In the genomic region with DNA sequence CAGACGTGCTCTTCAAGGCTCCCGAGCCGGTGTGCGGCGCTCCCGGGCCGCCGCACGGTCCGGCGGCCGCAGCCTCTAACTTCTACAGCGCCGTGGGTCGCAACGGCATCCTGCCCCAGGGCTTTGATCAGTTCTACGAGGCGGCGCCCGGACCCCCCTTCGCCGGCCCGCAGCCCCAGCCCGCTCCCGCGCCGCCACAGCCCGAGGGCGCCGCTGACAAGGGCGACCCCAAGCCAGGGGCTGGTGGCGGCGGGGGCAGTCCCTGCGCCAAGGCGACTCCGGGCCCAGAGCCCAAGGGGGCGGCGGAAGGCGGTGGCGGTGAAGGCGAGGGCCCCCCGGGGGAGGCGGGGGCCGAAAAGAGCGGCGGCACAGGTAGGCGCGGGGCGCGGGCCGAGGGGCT, we compare ENCODE assay signal across 12 mouse cellular contexts. TPM values are rescaled to one million over a fixed set of nuclear protein-coding genes. Genes with fewer than 3 reads are reported as not detected.
DNase-seq lines count a peak whose midpoint lies in the region; ATAC-seq and TF ChIP-seq lines count a peak whose summit lies in the region.
"Had no signal": no experiment of that assay in that cellular context is flagged by ENCODE, and none has a peak within 500 bp of the region (broad histone marks: within the 10 kb centered on the region; RNA-seq: fewer than 3 reads in every experiment).

No protein-coding gene starts in this region.

- peak overlapping the region; percentile 85 for H3K4me3 ChIP-seq in kidney, embryonic 14.5 days (ENCODE audit: low read length)
- peak overlapping the region; percentile 32 for H3K4me3 ChIP-seq in embryonic facial prominence, embryonic 15.5 days (replicated peaks)
- H3K4me3 ChIP-seq in intestine, embryonic 16.5 days (ENCODE audit: low read length): peak overlapping the region; percentile 34
- peak overlapping the region; percentile 3; the same call in 1 of the 2 replicates for H3K4me3 ChIP-seq in midbrain, postnatal 0 days (ENCODE audit: low read depth, low read length)
- H3K4me3 ChIP-seq: erythroblast, embryonic 14.5 days; left cerebral cortex, adult 2 months had no signal

- peak overlapping the region; percentile 97 for H3K27ac ChIP-seq in kidney, embryonic 14.5 days (ENCODE audit: low read depth, low read length)
- no peak overlapping the region for H3K27ac ChIP-seq in embryonic facial prominence, embryonic 15.5 days (replicated peaks)
- H3K27ac ChIP-seq in intestine, embryonic 16.5 days (ENCODE audit: low read length): no peak overlapping the region
- no peak overlapping the region for H3K27ac ChIP-seq in midbrain, postnatal 0 days (ENCODE audit: low read depth, low read length)
- H3K27ac ChIP-seq: left cerebral cortex, adult 2 months had no signal

- peak overlapping the region; percentile 85 for H3K4me2 ChIP-seq in kidney, embryonic 14.5 days (replicated peaks; ENCODE audit: low read depth, low read length)
- H3K4me2 ChIP-seq in embryonic facial prominence, embryonic 15.5 days (replicated peaks): peak overlapping the region; percentile 43
- H3K4me2 ChIP-seq in intestine, embryonic 16.5 days (ENCODE audit: low read depth, low read length): peak overlapping the region; percentile 42
- peak overlapping the region; percentile 2; the same call in 1 of the 2 replicates for H3K4me2 ChIP-seq in midbrain, postnatal 0 days (ENCODE audit: low read depth, low read length, poor library complexity, severe bottlenecking)

- no peak for TF ChIP-seq CTCF in midbrain, postnatal 0 days (IDR thresholded peaks at IDR 0.05)

- H3K9ac ChIP-seq in kidney, embryonic 14.5 days (ENCODE audit: low read depth, low read length): peak overlapping the region; percentile 99
- no peak overlapping the region for H3K9ac ChIP-seq in embryonic facial prominence, embryonic 15.5 days
- peak overlapping the region; percentile 43; the same call in 1 of the 2 replicates for H3K9ac ChIP-seq in intestine, embryonic 16.5 days (ENCODE audit: low read depth, low read length)
- H3K9ac ChIP-seq in midbrain, postnatal 0 days (replicated peaks; ENCODE audit: low read length, poor library complexity, severe bottlenecking): no peak overlapping the region

- 3% methylated on average over 40 of the region's 51 CpGs for WGBS in kidney, embryonic 14.5 days
- under 1% methylated on average over 36 of the region's 51 CpGs for WGBS in embryonic facial prominence, embryonic 15.5 days
- under 1% methylated on average over 48 of the region's 51 CpGs for WGBS in intestine, embryonic 16.5 days
- 1% methylated on average over 26 of the region's 51 CpGs for WGBS in midbrain, postnatal 0 days

- no peaks in the 10 kb centered on the region for H3K9me3 ChIP-seq in kidney, embryonic 14.5 days (ENCODE audit: control insufficient read depth, low read length)
- no peaks in the 10 kb centered on the region for H3K9me3 ChIP-seq in embryonic facial prominence, embryonic 15.5 days (replicated peaks)
- no peaks in the 10 kb centered on the region for H3K9me3 ChIP-seq in intestine, embryonic 16.5 days (ENCODE audit: control insufficient read depth, low read length)
- no peaks in the 10 kb centered on the region for H3K9me3 ChIP-seq in midbrain, postnatal 0 days (ENCODE audit: low read length)

- no peak for DNase-seq in kidney, postnatal 25 days
- DNase-seq in midbrain, postnatal 0 days (ENCODE audit: low spot score): no peak
- no peak for DNase-seq in layer of hippocampus, postnatal 25 days (ENCODE audit: extremely low spot score in 1 of 2, low spot score in 1 of 2)
- DNase-seq in urinary bladder, postnatal 10 days (ENCODE audit: low spot score): no peak

- peaks cover 2% of the 10 kb centered on the region; the same call in 1 of the 2 replicates for H3K36me3 ChIP-seq in kidney, embryonic 14.5 days (ENCODE audit: control insufficient read depth, insufficient read depth, low read length)
- H3K36me3 ChIP-seq in embryonic facial prominence, embryonic 15.5 days: no peaks in the 10 kb centered on the region
- no peaks in the 10 kb centered on the region for H3K36me3 ChIP-seq in intestine, embryonic 16.5 days (ENCODE audit: control insufficient read depth, insufficient read depth, low read length)
- no peaks in the 10 kb centered on the region for H3K36me3 ChIP-seq in midbrain, postnatal 0 days (ENCODE audit: insufficient read depth, low read length)

- H3K4me1 ChIP-seq in kidney, embryonic 14.5 days (ENCODE audit: control insufficient read depth, insufficient read depth, low read length): peaks cover 6% of the 10 kb centered on the region
- peaks cover 16% of the 10 kb centered on the region for H3K4me1 ChIP-seq in embryonic facial prominence, embryonic 15.5 days
- peaks cover 12% of the 10 kb centered on the region for H3K4me1 ChIP-seq in intestine, embryonic 16.5 days (ENCODE audit: control insufficient read depth, insufficient read depth, low read length)
- H3K4me1 ChIP-seq in midbrain, postnatal 0 days (ENCODE audit: insufficient read depth, low read length): no peaks in the 10 kb centered on the region

- peaks cover 22% of the 10 kb centered on the region; the same call in 1 of the 2 replicates for H3K27me3 ChIP-seq in kidney, embryonic 14.5 days (ENCODE audit: control insufficient read depth, insufficient read depth, low read length)
- peaks cover 97% of the 10 kb centered on the region for H3K27me3 ChIP-seq in embryonic facial prominence, embryonic 15.5 days
- peaks cover 88% of the 10 kb centered on the region for H3K27me3 ChIP-seq in intestine, embryonic 16.5 days (replicated peaks; ENCODE audit: control insufficient read depth, insufficient read depth, low read length)
- H3K27me3 ChIP-seq in midbrain, postnatal 0 days (ENCODE audit: insufficient read depth, low read length): peaks cover 98% of the 10 kb centered on the region

- no peak for ATAC-seq in kidney, embryonic 14.5 days (ENCODE audit: low FRiP score, low TSS enrichment)
- ATAC-seq in embryonic facial prominence, embryonic 15.5 days (ENCODE audit: insufficient number of reproducible peaks, low FRiP score, low TSS enrichment, low read depth): no peak
- ATAC-seq in intestine, embryonic 16.5 days: 0 out of 2 replicates have a peak, but pooled peaks have one; percentile 10
- no peak for ATAC-seq in midbrain, postnatal 0 days (ENCODE audit: low FRiP score)
- no peak for ATAC-seq in inflammation-experienced regulatory T-cells, adult 6 months

RNA-seq across cellular contexts. Expression of gene Hoxd11, which starts 3.4 kb away (rescaled TPM):
- polyA plus RNA-seq in kidney, embryonic 14.5 days (2014; fragmentation: Nextera tagmentation; extraction: Ambion mirVana): 54.5 and 56.2 TPM in 2 replicates
- polyA plus RNA-seq in embryonic facial prominence, embryonic 15.5 days (2015; fragmentation: Nextera tagmentation; extraction: Ambion mirVana): not detected in 2 replicates
- polyA plus RNA-seq in intestine, embryonic 16.5 days (2015; fragmentation: Nextera tagmentation; extraction: Ambion mirVana): 0.69 and 1.1 TPM in 2 replicates
- total RNA-seq in midbrain, postnatal 0 days (2014; rRNA removed): not detected in 2 replicates
- polyA plus RNA-seq in midbrain, postnatal 0 days (2015; fragmentation: Nextera tagmentation; extraction: Ambion mirVana): not detected in 2 replicates
- polyA plus RNA-seq in inflammation-experienced regulatory T-cells, adult 6 months (2017; shearing (Covaris generic)): under 1 TPM in 1 of 3 experiments, not detected in 2; 0.11 TPM
- total RNA-seq in layer of hippocampus, postnatal 25 days (2021): not detected
- total RNA-seq: left cerebral cortex, adult 2 months; MEL had no signal
- polyA plus RNA-seq: brain, embryonic 14.5 days; erythroblast, embryonic 14.5 days had no signal

RNA-seq across cellular contexts. Expression of gene Hoxd12, which starts 8.0 kb away (rescaled TPM):
- polyA plus RNA-seq in kidney, embryonic 14.5 days (2014; fragmentation: Nextera tagmentation; extraction: Ambion mirVana): 6.2 and 7.2 TPM in 2 replicates
- polyA plus RNA-seq in embryonic facial prominence, embryonic 15.5 days (2015; fragmentation: Nextera tagmentation; extraction: Ambion mirVana): not detected in 2 replicates
- polyA plus RNA-seq in intestine, embryonic 16.5 days (2015; fragmentation: Nextera tagmentation; extraction: Ambion mirVana): 0.32 and 0.60 TPM in 2 replicates
- total RNA-seq in midbrain, postnatal 0 days (2014; rRNA removed): not detected in 2 replicates
- polyA plus RNA-seq in midbrain, postnatal 0 days (2015; fragmentation: Nextera tagmentation; extraction: Ambion mirVana): not detected in 2 replicates
- polyA plus RNA-seq in inflammation-experienced regulatory T-cells, adult 6 months (2017; shearing (Covaris generic)): not detected
- total RNA-seq in layer of hippocampus, postnatal 25 days (2021): not detected
- total RNA-seq: left cerebral cortex, adult 2 months; MEL had no signal
- polyA plus RNA-seq: brain, embryonic 14.5 days; erythroblast, embryonic 14.5 days had no signal

RNA-seq across cellular contexts. Expression of gene Hoxd10, which starts 8.9 kb away (rescaled TPM):
- polyA plus RNA-seq in kidney, embryonic 14.5 days (2014; fragmentation: Nextera tagmentation; extraction: Ambion mirVana): 45.1 and 45.9 TPM in 2 replicates
- 0.57 and 0.76 TPM in 2 replicates for polyA plus RNA-seq in embryonic facial prominence, embryonic 15.5 days (2015; fragmentation: Nextera tagmentation; extraction: Ambion mirVana)
- polyA plus RNA-seq in intestine, embryonic 16.5 days (2015; fragmentation: Nextera tagmentation; extraction: Ambion mirVana): 3.7 and 4.4 TPM in 2 replicates
- total RNA-seq in midbrain, postnatal 0 days (2014; rRNA removed): 0.22 TPM in 1 of 2 replicates, not detected in the other
- not detected in 2 replicates for polyA plus RNA-seq in midbrain, postnatal 0 days (2015; fragmentation: Nextera tagmentation; extraction: Ambion mirVana)
- polyA plus RNA-seq in inflammation-experienced regulatory T-cells, adult 6 months (2017; shearing (Covaris generic)): not detected
- total RNA-seq in layer of hippocampus, postnatal 25 days (2021): not detected
- total RNA-seq: left cerebral cortex, adult 2 months; MEL had no signal
- polyA plus RNA-seq: erythroblast, embryonic 14.5 days had no signal

RNA-seq across cellular contexts. Expression of gene Hoxd13, which starts 14.7 kb away (rescaled TPM):
- 0.17 and 0.22 TPM in 2 replicates for polyA plus RNA-seq in kidney, embryonic 14.5 days (2014; fragmentation: Nextera tagmentation; extraction: Ambion mirVana)
- not detected in 2 replicates for polyA plus RNA-seq in embryonic facial prominence, embryonic 15.5 days (2015; fragmentation: Nextera tagmentation; extraction: Ambion mirVana)
- 0.18 and 0.32 TPM in 2 replicates for polyA plus RNA-seq in intestine, embryonic 16.5 days (2015; fragmentation: Nextera tagmentation; extraction: Ambion mirVana)
- 0.19 TPM in 1 of 2 replicates, not detected in the other for total RNA-seq in midbrain, postnatal 0 days (2014; rRNA removed)
- polyA plus RNA-seq in midbrain, postnatal 0 days (2015; fragmentation: Nextera tagmentation; extraction: Ambion mirVana): not detected in 2 replicates
- not detected for polyA plus RNA-seq in inflammation-experienced regulatory T-cells, adult 6 months (2017; shearing (Covaris generic))
- total RNA-seq in layer of hippocampus, postnatal 25 days (2021): not detected
- total RNA-seq: left cerebral cortex, adult 2 months; MEL had no signal
- polyA plus RNA-seq: erythroblast, embryonic 14.5 days had no signal

RNA-seq across cellular contexts. Expression of gene Hoxd9, which starts 14.7 kb away (rescaled TPM):
- 36.2 and 47.9 TPM in 2 replicates for polyA plus RNA-seq in kidney, embryonic 14.5 days (2014; fragmentation: Nextera tagmentation; extraction: Ambion mirVana)
- polyA plus RNA-seq in embryonic facial prominence, embryonic 15.5 days (2015; fragmentation: Nextera tagmentation; extraction: Ambion mirVana): 2.8 and 4.5 TPM in 2 replicates
- 1.8 and 2.5 TPM in 2 replicates for polyA plus RNA-seq in intestine, embryonic 16.5 days (2015; fragmentation: Nextera tagmentation; extraction: Ambion mirVana)
- not detected in 2 replicates for total RNA-seq in midbrain, postnatal 0 days (2014; rRNA removed)
- not detected in 2 replicates for polyA plus RNA-seq in midbrain, postnatal 0 days (2015; fragmentation: Nextera tagmentation; extraction: Ambion mirVana)
- polyA plus RNA-seq in inflammation-experienced regulatory T-cells, adult 6 months (2017; shearing (Covaris generic)): not detected
- not detected for total RNA-seq in layer of hippocampus, postnatal 25 days (2021)
- total RNA-seq: left cerebral cortex, adult 2 months; MEL had no signal
- polyA plus RNA-seq: erythroblast, embryonic 14.5 days had no signal

Comparison
In these comparisons a context has a peak if more than half of its experiments do, and no peak if none do; other contexts are left out.
1. H3K4me2 ChIP-seq: peak in every context shown above with its lines; median percentile 85 in kidney, embryonic 14.5 days; 43 in embryonic facial prominence, embryonic 15.5 days; 42 in intestine, embryonic 16.5 days; 2 in midbrain, postnatal 0 days.
2. H3K4me3 ChIP-seq: peak in every context shown above with its lines; median percentile 85 in kidney, embryonic 14.5 days; 34 in intestine, embryonic 16.5 days; 32 in embryonic facial prominence, embryonic 15.5 days; 3 in midbrain, postnatal 0 days.
3. H3K9ac ChIP-seq: peak in kidney, embryonic 14.5 days (single experiment) and intestine, embryonic 16.5 days (single experiment); none in embryonic facial prominence, embryonic 15.5 days (single experiment) and midbrain, postnatal 0 days (single experiment).
4. RNA of gene Hoxd11, which starts 3.4 kb away (polyA plus RNA-seq): 54.5 to 56.2 TPM in kidney, embryonic 14.5 days; 0.69 to 1.1 TPM in intestine, embryonic 16.5 days, not detected in embryonic facial prominence, embryonic 15.5 days, not detected in midbrain, postnatal 0 days and 0.11 TPM in inflammation-experienced regulatory T-cells, adult 6 months; every median in the first group is over 10 times any median in the second.